Mouse (Mus musculus) myocyte (in vitro differentiated cells): ENCODE measurements at regions not wholly inside any gene's neighbourhood (a gene's known extent, or its start where the extent isn't known, plus 50 kb on each side); places are given as distances from the start of the nearest gene placed in this dataset.

Source experiments
- H3K27me3 ChIP-seq: one replicate; pipeline ENCODE4 v1.6.1; 2011; ENCODE audit not compliant: control insufficient read depth, insufficient read depth, insufficient read length
- H3K36me3 ChIP-seq: one replicate; pipeline ENCODE4 v1.6.1; 2011; ENCODE audit not compliant: control insufficient read depth, insufficient read depth
- H3K4me2 ChIP-seq: one replicate; pipeline ENCODE4 v1.6.1; 2011; ENCODE audit warnings: low read depth, control low read depth
- H3K4me3 ChIP-seq: one replicate; pipeline ENCODE4 v1.5.1; 2011; ENCODE audit warnings: mild to moderate bottlenecking, control low read depth, moderate library complexity
- H3K79me2 ChIP-seq: one replicate; pipeline ENCODE4 v1.6.1; 2011; ENCODE audit not compliant: control insufficient read depth, insufficient read depth
- H3ac ChIP-seq: one replicate; pipeline ENCODE4 v1.6.1; 2011; ENCODE audit not compliant: control insufficient read depth, insufficient read length
- CEBPB ChIP-seq: IDR thresholded peaks from 2 replicates; pipeline ENCODE4 v1.6.1; 2011; ENCODE audit warnings: mild to moderate bottlenecking, moderate library complexity; ENCODE audit not compliant: poor library complexity, insufficient read depth, severe bottlenecking
- E2F4 ChIP-seq: IDR thresholded peaks from one replicate; pipeline ENCODE4 v1.6.1; 2011; ENCODE audit warnings: mild to moderate bottlenecking, control low read depth, moderate library complexity; ENCODE audit not compliant: insufficient read depth
- MAX ChIP-seq: IDR thresholded peaks from one replicate; pipeline ENCODE4 v1.6.1; 2011; ENCODE audit warnings: low read depth, mild to moderate bottlenecking, control low read depth
- MYOD1 ChIP-seq, 3 experiments: IDR thresholded peaks; one replicate each; pipeline ENCODE4 v1.6.1; 2011; ENCODE audit warnings: control low read depth in 2 of 3, low read depth in 2 of 3, mild to moderate bottlenecking in 2 of 3, moderate library complexity in 1 of 3; ENCODE audit not compliant: insufficient read length in 2 of 3, control insufficient read depth in 1 of 3
- MYOG ChIP-seq, 3 experiments: IDR thresholded peaks; one replicate each; pipeline ENCODE4 v1.6.1; 2011; ENCODE audit warnings: control low read depth in 2 of 3, low read depth in 2 of 3, mild to moderate bottlenecking in 2 of 3; ENCODE audit not compliant: insufficient read length in 2 of 3, control insufficient read depth in 1 of 3, insufficient read depth in 1 of 3
- POLR2A ChIP-seq: IDR thresholded peaks from one replicate; pipeline ENCODE4 v1.6.1; 2011; ENCODE audit warnings: low read depth, mild to moderate bottlenecking, control low read depth, moderate library complexity; ENCODE audit not compliant: insufficient read length
- POLR2AphosphoS2 ChIP-seq: IDR thresholded peaks from one replicate; pipeline ENCODE4 v1.6.1; 2011; ENCODE audit warnings: low read depth, control low read depth; ENCODE audit not compliant: insufficient read length
- REST ChIP-seq: IDR thresholded peaks from one replicate; pipeline ENCODE4 v1.6.1; 2011; ENCODE audit warnings: mild to moderate bottlenecking, control low read depth, moderate library complexity; ENCODE audit not compliant: insufficient read depth, insufficient read length
- SRF ChIP-seq: IDR thresholded peaks from one replicate; pipeline ENCODE4 v1.6.1; 2011; ENCODE audit warnings: low read depth; ENCODE audit not compliant: control insufficient read depth, insufficient read length
- TCF12 ChIP-seq: IDR thresholded peaks from one replicate; pipeline ENCODE4 v1.6.1; 2011; ENCODE audit warnings: mild to moderate bottlenecking, control low read depth; ENCODE audit not compliant: poor library complexity, insufficient read depth, severe bottlenecking
- TCF3 ChIP-seq: IDR thresholded peaks from one replicate; pipeline ENCODE4 v1.6.1; 2011; ENCODE audit warnings: low read depth, control low read depth; ENCODE audit not compliant: insufficient read length
- USF1 ChIP-seq: IDR thresholded peaks from one replicate; pipeline ENCODE4 v1.6.1; 2011; ENCODE audit warnings: low read depth, mild to moderate bottlenecking, control low read depth, moderate library complexity

DNA sequence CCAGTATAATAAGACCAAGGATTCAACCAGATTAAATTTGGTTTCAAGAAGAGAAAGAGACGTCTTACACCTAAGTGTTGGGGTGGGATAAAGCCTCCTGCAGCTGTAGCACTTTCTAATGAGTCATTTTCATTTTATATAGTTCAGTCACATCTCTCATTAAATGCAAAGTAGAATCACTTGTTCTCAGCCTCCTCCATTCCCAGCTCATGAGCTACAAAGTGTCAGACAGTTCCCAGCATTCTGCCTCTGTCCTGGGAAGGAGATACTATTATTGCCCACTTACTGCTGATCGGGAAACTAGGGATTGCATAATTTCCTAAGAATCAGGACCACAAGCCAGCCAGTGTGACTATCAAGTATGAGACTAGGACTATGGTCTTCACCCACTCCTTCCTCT is 158.9 kb downstream of the Tph2 start:
- Histone ChIP-seq H3K4me3 (no peak overlapping the region), H3K36me3 (no peaks in the 10 kb centered on the region), H3K4me2 (no peak overlapping the region), H3ac (no peak overlapping the region), H3K79me2 (no peaks in the 10 kb centered on the region), H3K27me3 (peaks cover 3% of the 10 kb centered on the region)
- TF ChIP-seq SRF (no peak), E2F4 (no peak), TCF12 (no peak), POLR2A (no peak), MYOG (IDR thresholded peaks at IDR 0.05; ENCODE audit: control insufficient read depth in 1 of 3, insufficient read depth in 1 of 3, insufficient read length in 2 of 3, low read depth in 2 of 3) (no peak), POLR2AphosphoS2 (no peak), REST (no peak), USF1 (no peak), MAX (no peak), MYOD1 (IDR thresholded peaks at IDR 0.05; ENCODE audit: control insufficient read depth in 1 of 3, insufficient read length in 2 of 3, low read depth in 2 of 3) (no peak), TCF3 (no peak), CEBPB (no peak)

DNA sequence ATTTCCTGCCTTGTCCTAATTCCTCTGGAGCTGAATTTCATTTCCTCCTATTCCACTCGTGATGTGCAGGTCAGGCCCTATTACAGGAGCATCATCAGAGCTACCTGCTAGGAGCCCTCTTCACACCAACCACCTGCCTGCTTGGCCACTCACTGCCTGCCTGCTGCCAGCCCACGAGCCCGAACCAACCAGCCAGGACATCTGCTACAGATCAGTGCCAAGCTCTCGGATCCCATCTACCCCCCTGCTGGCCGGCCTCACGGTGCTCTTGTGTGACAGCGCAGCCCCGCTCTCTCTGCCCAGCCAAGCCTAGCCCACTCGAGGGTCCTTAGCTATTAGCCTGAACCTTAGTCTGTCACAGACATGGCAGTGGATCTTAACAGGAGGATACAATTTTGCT is 165.4 kb downstream of the Tph2 start:
- H3ac ChIP-seq = no peak overlapping the region
- H3K27me3 ChIP-seq = no peaks in the 10 kb centered on the region
- no peaks in the 10 kb centered on the region for H3K79me2 ChIP-seq
- H3K4me2 ChIP-seq = no peak overlapping the region
- H3K36me3 ChIP-seq = no peaks in the 10 kb centered on the region
- no peak for TF ChIP-seq REST
- no peak for TF ChIP-seq POLR2A
- no peak for TF ChIP-seq MAX
- no peak for TF ChIP-seq TCF12
- no peak for TF ChIP-seq TCF3
- no peak for TF ChIP-seq MYOG (IDR thresholded peaks at IDR 0.05; ENCODE audit: control insufficient read depth in 1 of 3, insufficient read depth in 1 of 3, insufficient read length in 2 of 3, low read depth in 2 of 3)
- no peak for TF ChIP-seq USF1
- no peak overlapping the region for H3K4me3 ChIP-seq

DNA sequence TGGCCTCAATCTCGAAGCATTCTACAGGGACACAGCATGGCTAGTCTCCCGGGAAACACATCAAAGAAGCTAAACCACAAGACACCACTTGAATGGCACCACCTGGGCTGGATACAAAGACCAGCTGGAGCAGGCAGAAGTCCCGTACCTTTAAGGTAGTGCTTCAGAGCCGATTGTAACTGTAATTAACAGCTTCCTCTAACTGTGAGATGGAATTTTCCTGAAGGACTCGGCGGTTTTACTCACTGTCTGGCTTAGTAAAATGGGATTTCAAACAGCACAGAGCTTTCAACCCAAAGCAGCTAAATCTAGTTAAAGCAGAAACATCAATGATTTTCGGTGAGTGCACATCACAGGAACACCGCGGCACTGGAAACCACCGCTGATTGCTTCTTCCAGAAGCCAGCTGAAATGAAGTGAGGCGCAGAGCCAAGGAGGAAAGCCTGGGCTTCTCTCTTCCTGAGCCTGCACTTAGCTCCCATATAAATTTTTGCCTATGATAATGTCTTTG is 171.3 kb downstream of the Tph2 start:
- Histone ChIP-seq H3K79me2 (no peaks in the 10 kb centered on the region), H3K27me3 (no peaks in the 10 kb centered on the region), H3ac (no peak overlapping the region), H3K4me2 (no peak overlapping the region), H3K36me3 (no peaks in the 10 kb centered on the region), H3K4me3 (no peak overlapping the region)
- TF ChIP-seq MYOD1 (IDR thresholded peaks at IDR 0.05; ENCODE audit: control insufficient read depth in 1 of 3, insufficient read length in 2 of 3, low read depth in 2 of 3) = no peak
- TF ChIP-seq CEBPB = no peak

DNA sequence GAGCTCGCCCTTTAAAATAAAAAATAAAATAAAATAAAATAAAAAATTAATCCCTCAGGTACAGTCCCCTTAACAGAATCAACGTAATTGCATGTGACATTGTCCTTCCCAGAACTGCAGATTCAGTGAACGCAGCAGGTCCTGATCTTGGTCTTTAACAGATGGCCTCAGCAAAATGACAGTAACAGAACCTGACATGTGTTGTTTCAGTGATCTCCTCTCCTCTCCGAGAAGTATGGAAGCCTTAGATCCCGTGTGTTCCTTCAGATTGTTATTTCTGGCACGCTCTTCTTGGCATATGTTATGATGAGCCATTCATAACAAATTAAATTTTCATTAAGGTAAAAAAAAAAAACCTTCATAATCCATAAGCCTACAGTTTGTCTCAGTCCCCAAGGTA is 171.9 kb downstream of the Tph2 start:
- H3K4me3 ChIP-seq = no peak overlapping the region
- TF ChIP-seq MYOD1 (IDR thresholded peaks at IDR 0.05; ENCODE audit: control insufficient read depth in 1 of 3, insufficient read length in 2 of 3, low read depth in 2 of 3) (no peak), POLR2AphosphoS2 (no peak)
- no peaks in the 10 kb centered on the region for H3K27me3 ChIP-seq
- H3ac ChIP-seq = no peak overlapping the region
- no peaks in the 10 kb centered on the region for H3K79me2 ChIP-seq
- H3K4me2 ChIP-seq = no peak overlapping the region
- no peaks in the 10 kb centered on the region for H3K36me3 ChIP-seq

DNA sequence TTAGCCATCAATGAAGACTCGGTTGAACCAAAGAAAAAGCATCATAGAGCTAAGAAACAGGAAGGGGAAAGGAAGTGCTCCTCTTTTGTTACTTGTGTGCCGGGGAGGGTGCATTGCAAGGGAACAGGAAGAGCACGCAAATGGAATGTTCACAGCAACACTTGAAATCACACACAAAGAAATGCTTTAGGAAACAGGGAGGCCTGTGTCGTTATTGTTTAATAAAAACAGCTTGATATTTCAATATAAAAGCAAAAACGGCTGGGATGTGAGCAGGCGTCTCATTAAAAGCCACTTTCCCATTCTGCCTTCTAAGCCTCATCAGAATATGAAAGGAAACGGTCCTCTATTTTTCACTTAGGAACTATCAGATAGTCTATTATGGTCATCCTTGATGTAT is 172.5 kb downstream of the Tph2 start:
- no peaks in the 10 kb centered on the region for H3K79me2 ChIP-seq
- no peaks in the 10 kb centered on the region for H3K36me3 ChIP-seq
- H3K4me2 ChIP-seq = no peak overlapping the region
- TF ChIP-seq POLR2A (no peak), CEBPB (no peak), TCF12 (no peak), POLR2AphosphoS2 (no peak), MAX (no peak), SRF (no peak), REST (no peak), TCF3 (no peak), USF1 (no peak), MYOD1 (IDR thresholded peaks at IDR 0.05; ENCODE audit: control insufficient read depth in 1 of 3, insufficient read length in 2 of 3, low read depth in 2 of 3) (no peak), MYOG (IDR thresholded peaks at IDR 0.05; ENCODE audit: control insufficient read depth in 1 of 3, insufficient read depth in 1 of 3, insufficient read length in 2 of 3, low read depth in 2 of 3) (no peak), E2F4 (no peak)
- no peak overlapping the region for H3K4me3 ChIP-seq
- no peak overlapping the region for H3ac ChIP-seq
- no peaks in the 10 kb centered on the region for H3K27me3 ChIP-seq
